Mouse (Mus musculus): Measurements from ENCODE around the gene Phf23. TPM values are rescaled to one million over a fixed set of nuclear protein-coding genes. Genes with fewer than 3 reads are reported as not detected.
A peak's percentile ranks its signal among the peaks of the same experiment; 100 is the strongest.

Gene Phf23
- polyA plus RNA-seq (2011; ENCODE audit: insufficient read depth, insufficient read length, low read depth, missing spikeins) = 75.6 and 83.0 TPM in 2 replicates

DNA sequence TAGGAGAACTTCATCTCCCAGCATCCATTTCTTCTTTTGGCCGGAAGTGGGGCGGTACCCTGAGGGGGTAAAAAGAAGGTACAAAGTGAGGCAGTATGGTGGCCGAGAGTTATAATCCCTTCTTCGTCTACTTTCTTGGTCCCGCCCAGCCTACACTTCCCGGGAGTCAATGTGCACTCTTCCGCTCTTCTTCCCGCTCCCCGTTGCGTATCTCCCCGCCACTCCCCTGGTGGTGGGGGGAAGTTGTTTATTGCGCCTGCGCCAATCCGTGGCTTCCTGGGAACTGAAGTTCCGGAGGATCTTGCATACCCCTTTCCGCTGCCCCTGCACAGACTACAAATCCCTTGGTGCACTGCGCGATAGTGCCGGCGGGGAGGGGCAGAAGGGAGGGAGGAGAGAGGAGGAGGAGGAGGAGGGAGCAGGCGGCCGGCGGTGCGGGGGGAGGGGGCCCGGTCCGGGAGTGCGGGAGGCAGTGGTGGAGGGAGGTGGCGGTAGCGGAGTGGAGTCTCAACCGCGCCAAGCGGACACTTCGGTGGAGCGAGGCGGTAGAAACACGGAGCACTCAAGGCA is at the start of gene Phf23:
TSS of gene Phf23 (plus strand) at position 387 of the 570 bp plus-strand sequence.
- Histone ChIP-seq H3K36me3 (ENCODE audit: control insufficient read depth, insufficient read depth, low read length, poor library complexity, severe bottlenecking) (peaks cover 26% of the 10 kb centered on the region), H3K27ac (ENCODE audit: insufficient read depth, low read length) (peak within 1 kb of the TSS; percentile 13), H3K9ac (ENCODE audit: low read depth, poor library complexity, severe bottlenecking) (peak within 1 kb of the TSS; percentile 97), H3K9me3 (replicated peaks; ENCODE audit: control insufficient read depth, insufficient read depth, low read length, poor library complexity, severe bottlenecking) (no peaks in the 10 kb centered on the region), H3K27me3 (ENCODE audit: control insufficient read depth, insufficient read depth, low read length, poor library complexity, severe bottlenecking) (no peaks in the 10 kb centered on the region), H3K4me1 (ENCODE audit: control insufficient read depth, insufficient read depth, low read length) (no peaks in the 10 kb centered on the region), H3K4me3 (ENCODE audit: low read depth, low read length) (peak within 1 kb of the TSS; percentile 80)
- peak; percentile 74 for TF ChIP-seq POLR2A (IDR thresholded peaks at IDR 0.05; ENCODE audit: insufficient read depth, low read length)
- no peak for TF ChIP-seq CTCF (IDR thresholded peaks at IDR 0.05; ENCODE audit: low read depth, low read length)

DNA sequence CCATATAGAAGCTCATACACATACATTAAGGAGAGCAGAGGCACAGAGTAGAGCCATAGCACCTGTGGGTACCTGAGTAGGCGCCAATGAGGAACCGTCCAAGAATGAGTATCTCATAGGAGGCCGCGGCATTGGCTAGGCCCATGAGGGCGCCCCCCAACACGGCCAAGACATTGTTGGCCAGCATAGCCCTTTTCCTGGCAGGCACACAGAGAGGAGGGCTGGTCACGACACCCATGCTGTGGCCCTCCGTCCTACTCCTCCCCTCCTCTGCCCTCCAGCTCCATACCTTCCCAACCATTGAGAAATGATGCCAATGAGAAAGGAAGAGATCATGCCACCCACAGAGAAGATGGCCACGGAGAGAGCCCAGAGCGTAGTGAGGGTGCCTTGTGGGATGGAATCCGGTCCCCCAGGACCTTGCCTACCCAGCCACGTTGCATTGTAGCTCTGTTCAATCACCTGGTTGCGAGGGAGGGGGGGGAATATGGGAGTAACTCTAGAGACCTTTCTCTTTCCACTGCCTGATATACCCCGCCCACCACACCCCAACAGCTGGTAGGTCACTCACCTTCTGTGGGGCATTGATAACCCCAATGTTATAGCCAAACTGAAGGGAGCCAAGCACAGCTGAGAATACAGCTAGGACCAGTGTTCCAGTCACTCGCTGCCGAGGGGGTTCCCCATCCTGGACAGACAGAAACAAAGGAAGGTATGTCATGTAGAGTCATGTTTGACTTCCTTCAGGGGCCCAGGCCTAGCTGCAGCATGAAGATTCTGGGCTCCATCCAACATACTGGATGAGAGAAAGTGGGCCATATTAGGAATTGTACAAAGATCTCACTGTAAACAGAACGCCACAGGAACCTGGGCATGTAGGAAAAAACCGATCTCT is 49.3 kb upstream of the Phf23 start:
- Histone ChIP-seq H3K9ac (ENCODE audit: low read depth, poor library complexity, severe bottlenecking) (no peak overlapping the region), H3K4me1 (ENCODE audit: control insufficient read depth, insufficient read depth, low read length) (peaks cover 3% of the 10 kb centered on the region), H3K36me3 (ENCODE audit: control insufficient read depth, insufficient read depth, low read length, poor library complexity, severe bottlenecking) (no peaks in the 10 kb centered on the region), H3K27me3 (ENCODE audit: control insufficient read depth, insufficient read depth, low read length, poor library complexity, severe bottlenecking) (no peaks in the 10 kb centered on the region), H3K27ac (ENCODE audit: insufficient read depth, low read length) (no peak overlapping the region), H3K4me3 (ENCODE audit: low read depth, low read length) (no peak overlapping the region), H3K9me3 (replicated peaks; ENCODE audit: control insufficient read depth, insufficient read depth, low read length, poor library complexity, severe bottlenecking) (no peaks in the 10 kb centered on the region)
- TF ChIP-seq EP300 (IDR thresholded peaks at IDR 0.05; ENCODE audit: insufficient read depth, low read depth, low read length) (no peak), POLR2A (IDR thresholded peaks at IDR 0.05; ENCODE audit: insufficient read depth, low read length) (no peak), CTCF (IDR thresholded peaks at IDR 0.05; ENCODE audit: low read depth, low read length) (no peak)

DNA sequence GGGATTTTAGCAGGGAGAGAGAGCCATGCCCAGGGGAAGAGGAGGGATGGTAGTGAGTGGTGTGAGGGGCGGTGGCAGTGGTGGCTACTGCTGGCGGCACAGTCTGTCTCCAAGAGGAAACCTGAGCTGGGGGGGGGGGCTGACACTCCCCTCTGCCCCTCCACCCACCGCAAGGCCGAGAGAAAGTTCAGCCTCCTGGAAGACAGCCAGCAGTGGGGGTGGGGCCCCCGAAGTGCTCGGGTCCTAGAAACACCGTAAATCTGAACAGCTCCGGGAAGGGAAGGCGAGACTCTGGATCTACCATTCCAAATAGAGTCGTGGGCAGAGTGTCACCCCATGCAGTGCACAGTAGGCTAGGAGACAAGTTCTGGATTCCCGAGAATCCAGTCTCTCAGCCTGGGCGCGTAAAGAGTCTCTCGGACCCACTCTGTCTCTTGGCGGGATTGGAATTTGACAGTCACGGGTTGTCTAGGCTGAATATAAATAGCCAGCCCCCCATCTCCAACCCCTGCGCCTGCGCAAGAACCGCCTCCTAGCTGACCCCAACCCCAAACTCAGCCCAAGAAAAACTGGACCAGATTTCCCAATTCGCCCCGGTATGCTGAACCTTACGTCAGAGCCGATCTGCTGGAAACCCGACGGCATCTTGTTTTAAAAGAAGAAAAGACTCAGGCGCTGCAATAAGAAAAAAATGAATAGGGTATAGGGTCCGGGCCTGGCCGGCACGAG is 48.1 kb upstream of the Phf23 start:
- H3K27me3 ChIP-seq (ENCODE audit: control insufficient read depth, insufficient read depth, low read length, poor library complexity, severe bottlenecking) = no peaks in the 10 kb centered on the region
- H3K36me3 ChIP-seq (ENCODE audit: control insufficient read depth, insufficient read depth, low read length, poor library complexity, severe bottlenecking) = no peaks in the 10 kb centered on the region
- H3K27ac ChIP-seq (ENCODE audit: insufficient read depth, low read length) = no peak overlapping the region
- no peaks in the 10 kb centered on the region for H3K9me3 ChIP-seq (replicated peaks; ENCODE audit: control insufficient read depth, insufficient read depth, low read length, poor library complexity, severe bottlenecking)
- H3K4me3 ChIP-seq (ENCODE audit: low read depth, low read length) = peak overlapping the region; percentile 52
- TF ChIP-seq POLR2A (IDR thresholded peaks at IDR 0.05; ENCODE audit: insufficient read depth, low read length) (no peak), CTCF (IDR thresholded peaks at IDR 0.05; ENCODE audit: low read depth, low read length) (no peak), EP300 (IDR thresholded peaks at IDR 0.05; ENCODE audit: insufficient read depth, low read depth, low read length) (no peak)
- H3K9ac ChIP-seq (ENCODE audit: low read depth, poor library complexity, severe bottlenecking) = peak overlapping the region; percentile 48
- H3K4me1 ChIP-seq (ENCODE audit: control insufficient read depth, insufficient read depth, low read length) = peaks cover 3% of the 10 kb centered on the region

DNA sequence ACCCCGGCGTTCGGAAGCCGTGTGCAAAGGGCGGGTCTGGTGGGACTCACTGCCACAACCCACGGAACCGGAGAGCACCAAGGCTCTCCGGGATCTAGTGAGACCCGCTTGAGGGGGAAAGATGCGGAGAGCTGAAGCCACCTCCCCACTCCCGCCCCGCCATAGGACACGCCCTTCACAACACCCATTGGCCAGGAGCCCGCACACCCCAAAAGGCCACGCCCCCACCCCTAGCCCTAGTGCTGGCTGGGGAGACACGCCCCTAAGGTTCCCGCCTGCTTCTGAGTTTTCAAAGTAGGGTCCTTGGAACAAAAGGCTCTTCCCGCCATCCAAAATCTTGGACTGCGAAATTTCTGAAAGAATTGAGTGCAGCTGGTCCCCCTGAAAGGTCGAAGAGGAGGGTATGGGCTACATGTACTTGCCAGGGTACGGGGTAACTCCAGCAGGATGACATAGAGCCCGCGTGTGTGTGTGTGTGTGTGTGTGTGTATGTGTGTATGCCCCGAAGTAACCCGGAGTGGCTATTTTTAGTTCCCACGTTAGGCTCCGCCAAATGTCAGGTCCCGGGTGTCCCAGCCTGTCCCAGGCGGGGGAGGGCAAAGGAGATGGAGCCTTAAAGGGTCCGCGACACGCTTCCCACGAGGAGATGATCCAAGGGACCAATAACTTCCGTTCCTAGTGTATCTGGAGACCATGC is 47.4 kb upstream of the Phf23 start, which contains the start of gene Slc2a4:
TSS of gene Slc2a4 (minus strand) at position 123 of the 697 bp plus-strand sequence.
- TF ChIP-seq EP300 (IDR thresholded peaks at IDR 0.05; ENCODE audit: insufficient read depth, low read depth, low read length) (no peak), POLR2A (IDR thresholded peaks at IDR 0.05; ENCODE audit: insufficient read depth, low read length) (no peak), CTCF (IDR thresholded peaks at IDR 0.05; ENCODE audit: low read depth, low read length) (no peak)
- Histone ChIP-seq H3K27ac (ENCODE audit: insufficient read depth, low read length) (no peak within 1 kb of the TSS), H3K36me3 (ENCODE audit: control insufficient read depth, insufficient read depth, low read length, poor library complexity, severe bottlenecking) (no peaks in the 10 kb centered on the region), H3K4me1 (ENCODE audit: control insufficient read depth, insufficient read depth, low read length) (no peaks in the 10 kb centered on the region), H3K9ac (ENCODE audit: low read depth, poor library complexity, severe bottlenecking) (peak within 1 kb of the TSS; percentile 48), H3K9me3 (replicated peaks; ENCODE audit: control insufficient read depth, insufficient read depth, low read length, poor library complexity, severe bottlenecking) (no peaks in the 10 kb centered on the region), H3K27me3 (ENCODE audit: control insufficient read depth, insufficient read depth, low read length, poor library complexity, severe bottlenecking) (no peaks in the 10 kb centered on the region), H3K4me3 (ENCODE audit: low read depth, low read length) (peak within 1 kb of the TSS; percentile 64)

DNA sequence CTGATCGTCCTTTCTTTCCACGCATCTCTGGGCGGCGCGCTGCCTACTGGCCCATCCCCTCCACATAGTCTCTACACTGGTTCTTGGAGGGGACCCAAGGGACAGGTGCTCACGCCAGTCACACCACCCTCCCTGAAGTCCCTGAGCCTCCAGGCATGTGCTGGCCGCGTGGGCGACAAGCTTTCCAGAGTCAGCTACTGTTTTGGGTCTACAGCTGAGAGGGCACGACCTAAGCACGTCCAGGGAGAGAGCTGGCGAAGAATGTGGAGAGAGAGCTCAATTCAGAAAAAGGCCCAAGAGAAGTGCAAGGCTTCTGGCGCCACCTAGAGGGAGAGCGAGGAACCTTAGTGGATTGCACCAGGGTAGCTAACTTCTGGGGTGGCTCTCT is 46.8 kb upstream of the Phf23 start:
- Histone ChIP-seq H3K4me3 (ENCODE audit: low read depth, low read length) (peak overlapping the region; percentile 64), H3K9ac (ENCODE audit: low read depth, poor library complexity, severe bottlenecking) (peak overlapping the region; percentile 5; the same call in 1 of the 2 replicates), H3K27me3 (ENCODE audit: control insufficient read depth, insufficient read depth, low read length, poor library complexity, severe bottlenecking) (no peaks in the 10 kb centered on the region), H3K27ac (ENCODE audit: insufficient read depth, low read length) (no peak overlapping the region), H3K4me1 (ENCODE audit: control insufficient read depth, insufficient read depth, low read length) (no peaks in the 10 kb centered on the region), H3K36me3 (ENCODE audit: control insufficient read depth, insufficient read depth, low read length, poor library complexity, severe bottlenecking) (no peaks in the 10 kb centered on the region), H3K9me3 (replicated peaks; ENCODE audit: control insufficient read depth, insufficient read depth, low read length, poor library complexity, severe bottlenecking) (no peaks in the 10 kb centered on the region)
- TF ChIP-seq EP300 (IDR thresholded peaks at IDR 0.05; ENCODE audit: insufficient read depth, low read depth, low read length) (no peak), CTCF (IDR thresholded peaks at IDR 0.05; ENCODE audit: low read depth, low read length) (peak; percentile 91), POLR2A (IDR thresholded peaks at IDR 0.05; ENCODE audit: insufficient read depth, low read length) (no peak)
